ENCODE assay signal across 28 mouse cellular contexts in genomic region chr1:173343934-173344333, GRCm38 (mm10). TPM values are rescaled to one million over a fixed set of nuclear protein-coding genes. Genes with fewer than 3 reads are reported as not detected.
A peak's percentile ranks its signal among the peaks of the same experiment; 100 is the strongest.
DNase-seq lines count a peak whose midpoint lies in the region; ATAC-seq and TF ChIP-seq lines count a peak whose summit lies in the region.
"Had no signal": no experiment of that assay in that cellular context is flagged by ENCODE, and none has a peak within 500 bp of the region (broad histone marks: within the 10 kb centered on the region; RNA-seq: fewer than 3 reads in every experiment).

No protein-coding gene starts in this region.

- ATAC-seq in hindbrain, embryonic 14.5 days (ENCODE audit: low FRiP score): no peak
- no peak for ATAC-seq in hindbrain, embryonic 11.5 days (ENCODE audit: low FRiP score)
- peak; percentile 29; the same call in 1 of the 2 replicates for ATAC-seq in neural tube, embryonic 14.5 days (ENCODE audit: low read depth)
- peak; percentile 34; the same call in 1 of the 2 replicates for ATAC-seq in forebrain, postnatal 0 days
- ATAC-seq: activated CD4-positive, CD25-positive, alpha-beta regulatory T cell, adult 4 months; midbrain, embryonic 13.5 days had no signal

- no peak for DNase-seq in hindbrain, embryonic 14.5 days (ENCODE audit: low spot score)
- no peak for DNase-seq in hindbrain, embryonic 11.5 days (ENCODE audit: low spot score)
- DNase-seq in neural tube, embryonic 10.5 days (ENCODE audit: extremely low spot score, low spot score): no peak
- DNase-seq in forebrain, postnatal 0 days: no peak
- no peak for DNase-seq in kidney, postnatal 14 days
- DNase-seq: adrenal gland, adult 2 months; adrenal gland, postnatal 36 days; B cell, adult 2 months; cerebellum, adult 9-10 months; cerebellum, postnatal 36 days; embryo, embryonic 11 days; heart, adult 2 months; heart, postnatal 4 days; kidney, adult 18-20 months; kidney, postnatal 36 days; thymus, adult 2 months; thymus, postnatal 4 days had no signal

- H3K9me3 ChIP-seq in hindbrain, embryonic 14.5 days (ENCODE audit: control insufficient read depth, low read length): no peaks in the 10 kb centered on the region
- no peaks in the 10 kb centered on the region for H3K9me3 ChIP-seq in hindbrain, embryonic 11.5 days (ENCODE audit: control insufficient read depth, low read length)
- no peaks in the 10 kb centered on the region for H3K9me3 ChIP-seq in neural tube, embryonic 14.5 days (ENCODE audit: control insufficient read depth, low read length)
- H3K9me3 ChIP-seq in forebrain, postnatal 0 days (ENCODE audit: low read length): no peaks in the 10 kb centered on the region
- H3K9me3 ChIP-seq: embryonic facial prominence, embryonic 12.5 days; heart, embryonic 12.5 days; kidney, embryonic 15.5 days; limb, embryonic 12.5 days; lung, embryonic 15.5 days; midbrain, embryonic 13.5 days had no signal

- peak overlapping the region; percentile 38; the same call in 1 of the 2 replicates for H3K27ac ChIP-seq in hindbrain, embryonic 14.5 days
- H3K27ac ChIP-seq in hindbrain, embryonic 11.5 days (ENCODE audit: low read depth, low read length): no peak overlapping the region
- H3K27ac ChIP-seq in neural tube, embryonic 14.5 days (ENCODE audit: low read depth, low read length): no peak overlapping the region
- H3K27ac ChIP-seq in forebrain, postnatal 0 days (ENCODE audit: low read depth, low read length): no peak overlapping the region
- H3K27ac ChIP-seq: embryonic facial prominence, embryonic 12.5 days; heart, adult 2 months; kidney, embryonic 15.5 days; layer of hippocampus, adult 2 months; left cerebral cortex, adult 2 months; limb, embryonic 12.5 days; lung, embryonic 15.5 days; midbrain, embryonic 13.5 days had no signal

- no peaks in the 10 kb centered on the region for H3K4me1 ChIP-seq in hindbrain, embryonic 14.5 days (replicated peaks; ENCODE audit: control insufficient read depth, insufficient read depth, low read length)
- H3K4me1 ChIP-seq in hindbrain, embryonic 11.5 days (replicated peaks; ENCODE audit: control insufficient read depth, insufficient read depth, low read length): no peaks in the 10 kb centered on the region
- no peaks in the 10 kb centered on the region for H3K4me1 ChIP-seq in neural tube, embryonic 14.5 days (ENCODE audit: control insufficient read depth, insufficient read depth, low read length)
- no peaks in the 10 kb centered on the region for H3K4me1 ChIP-seq in forebrain, postnatal 0 days (ENCODE audit: insufficient read depth)
- H3K4me1 ChIP-seq: kidney, embryonic 15.5 days; limb, embryonic 12.5 days; lung, embryonic 15.5 days had no signal

- H3K4me2 ChIP-seq in hindbrain, embryonic 14.5 days (replicated peaks): no peak overlapping the region
- H3K4me2 ChIP-seq in hindbrain, embryonic 11.5 days (replicated peaks; ENCODE audit: low read depth, low read length): no peak overlapping the region
- no peak overlapping the region for H3K4me2 ChIP-seq in neural tube, embryonic 14.5 days (ENCODE audit: low read depth, low read length)
- no peak overlapping the region for H3K4me2 ChIP-seq in forebrain, postnatal 0 days (ENCODE audit: low read depth)
- H3K4me2 ChIP-seq: embryonic facial prominence, embryonic 12.5 days; heart, embryonic 12.5 days; kidney, embryonic 15.5 days; limb, embryonic 12.5 days; lung, embryonic 15.5 days; midbrain, embryonic 13.5 days had no signal

- 41% methylated on average over 3 of the region's 3 CpGs for WGBS in hindbrain, embryonic 14.5 days
- 76% methylated on average over 3 of the region's 3 CpGs for WGBS in hindbrain, embryonic 11.5 days
- 45% methylated on average over 3 of the region's 3 CpGs for WGBS in neural tube, embryonic 14.5 days
- WGBS in forebrain, postnatal 0 days: 15% methylated on average over 3 of the region's 3 CpGs

- H3K4me3 ChIP-seq in hindbrain, embryonic 14.5 days (replicated peaks; ENCODE audit: low read length): no peak overlapping the region
- H3K4me3 ChIP-seq in hindbrain, embryonic 11.5 days (ENCODE audit: low read depth, low read length): no peak overlapping the region
- H3K4me3 ChIP-seq in neural tube, embryonic 14.5 days (ENCODE audit: low read depth, low read length): no peak overlapping the region
- H3K4me3 ChIP-seq in forebrain, postnatal 0 days (ENCODE audit: low read depth, low read length): no peak overlapping the region
- H3K4me3 ChIP-seq: embryonic facial prominence, embryonic 12.5 days; heart, adult 2 months; heart, embryonic 12.5 days; kidney, embryonic 15.5 days; layer of hippocampus, adult 2 months; left cerebral cortex, adult 2 months; limb, embryonic 12.5 days; lung, embryonic 15.5 days; midbrain, embryonic 13.5 days had no signal

- H3K36me3 ChIP-seq in hindbrain, embryonic 14.5 days (replicated peaks; ENCODE audit: control insufficient read depth, insufficient read depth): peaks cover 73% of the 10 kb centered on the region
- no peaks in the 10 kb centered on the region for H3K36me3 ChIP-seq in hindbrain, embryonic 11.5 days (ENCODE audit: control insufficient read depth, insufficient read depth, low read length)
- H3K36me3 ChIP-seq in neural tube, embryonic 14.5 days (ENCODE audit: control insufficient read depth, insufficient read depth, low read length): peaks cover 21% of the 10 kb centered on the region
- peaks cover 56% of the 10 kb centered on the region for H3K36me3 ChIP-seq in forebrain, postnatal 0 days (ENCODE audit: insufficient read depth)
- H3K36me3 ChIP-seq: embryonic facial prominence, embryonic 12.5 days; heart, embryonic 12.5 days; kidney, embryonic 15.5 days; limb, embryonic 12.5 days; lung, embryonic 15.5 days had no signal

- H3K27me3 ChIP-seq in hindbrain, embryonic 14.5 days (ENCODE audit: control insufficient read depth, insufficient read depth, low read length): no peaks in the 10 kb centered on the region
- no peaks in the 10 kb centered on the region for H3K27me3 ChIP-seq in hindbrain, embryonic 11.5 days (ENCODE audit: control insufficient read depth, insufficient read depth, low read length)
- no peaks in the 10 kb centered on the region for H3K27me3 ChIP-seq in neural tube, embryonic 14.5 days (ENCODE audit: control insufficient read depth, insufficient read depth, low read length)
- no peaks in the 10 kb centered on the region for H3K27me3 ChIP-seq in forebrain, postnatal 0 days (ENCODE audit: insufficient read depth, low read length)
- H3K27me3 ChIP-seq: embryonic facial prominence, embryonic 12.5 days; heart, embryonic 12.5 days; kidney, embryonic 15.5 days; limb, embryonic 12.5 days; lung, embryonic 15.5 days; midbrain, embryonic 13.5 days had no signal

- no peak overlapping the region for H3K9ac ChIP-seq in hindbrain, embryonic 14.5 days
- no peak overlapping the region for H3K9ac ChIP-seq in hindbrain, embryonic 11.5 days (ENCODE audit: low read depth, low read length)
- no peak overlapping the region for H3K9ac ChIP-seq in neural tube, embryonic 14.5 days (replicated peaks; ENCODE audit: low read depth, low read length)
- no peak overlapping the region for H3K9ac ChIP-seq in forebrain, postnatal 0 days
- H3K9ac ChIP-seq: embryonic facial prominence, embryonic 12.5 days; heart, embryonic 12.5 days; kidney, embryonic 15.5 days; limb, embryonic 12.5 days; lung, embryonic 15.5 days; midbrain, embryonic 13.5 days had no signal

- no peak for TF ChIP-seq CTCF in forebrain, postnatal 0 days (IDR thresholded peaks at IDR 0.05; ENCODE audit: low read depth)

RNA-seq across cellular contexts. Expression of gene Aim2, which starts 6.7 kb away (rescaled TPM):
- polyA plus RNA-seq in hindbrain, embryonic 14.5 days (2014; fragmentation: Nextera tagmentation; extraction: Ambion mirVana): 1.3 and 1.4 TPM in 2 replicates
- 3.0 and 4.1 TPM in 2 replicates for polyA plus RNA-seq in hindbrain, embryonic 11.5 days (2014; fragmentation: Nextera tagmentation; extraction: Ambion mirVana)
- 1.1 and 2.7 TPM in 2 replicates for polyA plus RNA-seq in neural tube, embryonic 14.5 days (2014; fragmentation: Nextera tagmentation; extraction: Ambion mirVana)
- 2.3 and 4.5 TPM in 2 replicates for total RNA-seq in forebrain, postnatal 0 days (2014; rRNA removed)
- polyA plus RNA-seq in forebrain, postnatal 0 days (2015; fragmentation: Nextera tagmentation; extraction: Ambion mirVana): 1.1 and 1.8 TPM in 2 replicates

RNA-seq across cellular contexts. Expression of gene Ackr1, which starts 10.4 kb away (rescaled TPM):
- polyA plus RNA-seq in hindbrain, embryonic 14.5 days (2014; fragmentation: Nextera tagmentation; extraction: Ambion mirVana): 23.4 and 24.0 TPM in 2 replicates
- 5.6 and 6.4 TPM in 2 replicates for polyA plus RNA-seq in hindbrain, embryonic 11.5 days (2014; fragmentation: Nextera tagmentation; extraction: Ambion mirVana)
- 34.4 and 35.6 TPM in 2 replicates for polyA plus RNA-seq in neural tube, embryonic 14.5 days (2014; fragmentation: Nextera tagmentation; extraction: Ambion mirVana)
- total RNA-seq in forebrain, postnatal 0 days (2014; rRNA removed): 29.0 and 32.8 TPM in 2 replicates
- polyA plus RNA-seq in forebrain, postnatal 0 days (2015; fragmentation: Nextera tagmentation; extraction: Ambion mirVana): 11.5 and 14.0 TPM in 2 replicates
- total RNA-seq: monocyte, adult 5-6 weeks had no signal
- polyA plus RNA-seq: activated CD4-positive, CD25-positive, alpha-beta regulatory T cell, adult 4 months had no signal

RNA-seq across cellular contexts. Expression of gene Cadm3, which starts 23.6 kb away (rescaled TPM):
- polyA plus RNA-seq in hindbrain, embryonic 14.5 days (2014; fragmentation: Nextera tagmentation; extraction: Ambion mirVana): 138 and 157 TPM in 2 replicates
- polyA plus RNA-seq in hindbrain, embryonic 11.5 days (2014; fragmentation: Nextera tagmentation; extraction: Ambion mirVana): 29.8 and 30.7 TPM in 2 replicates
- 151 and 174 TPM in 2 replicates for polyA plus RNA-seq in neural tube, embryonic 14.5 days (2014; fragmentation: Nextera tagmentation; extraction: Ambion mirVana)
- total RNA-seq in forebrain, postnatal 0 days (2014; rRNA removed): 278 and 354 TPM in 2 replicates
- 25.6 and 41.0 TPM in 2 replicates for polyA plus RNA-seq in forebrain, postnatal 0 days (2015; fragmentation: Nextera tagmentation; extraction: Ambion mirVana)
- polyA plus RNA-seq: activated CD4-positive, CD25-positive, alpha-beta regulatory T cell, adult 4 months had no signal

Comparison
In these comparisons a context has a peak if more than half of its experiments do, and no peak if none do; other contexts are left out.
1. ATAC-seq: peak in neural tube, embryonic 14.5 days (single experiment) and forebrain, postnatal 0 days (single experiment); none in hindbrain, embryonic 14.5 days (single experiment) and hindbrain, embryonic 11.5 days (single experiment).